In the genomic region with DNA sequence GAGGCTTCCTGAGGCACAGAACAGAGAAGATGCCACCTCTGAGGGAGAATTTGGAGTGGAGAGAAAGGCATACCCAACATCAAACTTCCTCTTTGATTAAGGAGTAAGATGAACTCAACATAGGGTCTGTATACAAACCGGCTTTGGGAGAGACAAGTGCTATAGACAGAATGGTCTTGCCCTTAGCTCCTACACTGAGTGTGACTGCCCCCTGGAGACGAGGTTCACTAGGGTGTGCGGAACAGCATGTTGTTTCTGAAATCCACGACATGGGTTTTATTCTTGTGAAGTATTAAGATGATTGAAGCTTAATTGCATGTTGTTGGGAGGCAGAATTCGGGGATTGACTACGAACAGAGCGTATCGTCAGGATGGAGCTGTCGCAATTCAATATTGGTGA, we compare ENCODE assay signal across 9 mouse cellular contexts.
DNase-seq lines count a peak whose midpoint lies in the region; ATAC-seq and TF ChIP-seq lines count a peak whose summit lies in the region.
"Had no signal": no experiment of that assay in that cellular context is flagged by ENCODE, and none has a peak within 500 bp of the region (broad histone marks: within the 10 kb centered on the region; RNA-seq: fewer than 3 reads in every experiment).

No protein-coding gene starts in this region.

- WGBS in forebrain, embryonic 13.5 days, result 87% methylated on average over 9 of the region's 9 CpGs
- 83% methylated on average over 9 of the region's 9 CpGs for WGBS in forebrain, embryonic 10.5 days

- DNase-seq in forebrain, embryonic 10.5 days (ENCODE audit: extremely low spot score, low spot score), result no peak
- DNase-seq in spleen, adult 18-20 months, result peak; percentile 29 to 68
- DNase-seq in spleen, adult 12 weeks (ENCODE audit: low spot score), result no peak
- peak; percentile 7 for DNase-seq in forelimb bud, embryonic 11.5 days (ENCODE audit: low read depth, low spot score)
- DNase-seq in layer of hippocampus, adult 2 months (ENCODE audit: low spot score in 2 of 2), result peak in 1 of 2 experiments; percentile 31
- peak; percentile 41 for DNase-seq in retina, embryonic 14.5 days (ENCODE audit: low spot score)
- no peak for DNase-seq in Muller cell, postnatal 12 days (ENCODE audit: inconsistent ontology term)

- H3K4me1 ChIP-seq in forebrain, embryonic 13.5 days, result no peaks in the 10 kb centered on the region
- H3K4me1 ChIP-seq in forebrain, embryonic 10.5 days, result peaks cover 16% of the 10 kb centered on the region

- H3K36me3 ChIP-seq in forebrain, embryonic 13.5 days (ENCODE audit: poor library complexity, severe bottlenecking), result no peaks in the 10 kb centered on the region
- H3K36me3 ChIP-seq in forebrain, embryonic 10.5 days (replicated peaks), result no peaks in the 10 kb centered on the region
- H3K36me3 ChIP-seq: lung, embryonic 15.5 days had no signal

- no peaks in the 10 kb centered on the region for H3K9me3 ChIP-seq in forebrain, embryonic 13.5 days (replicated peaks)
- no peaks in the 10 kb centered on the region for H3K9me3 ChIP-seq in forebrain, embryonic 10.5 days
- H3K9me3 ChIP-seq: lung, embryonic 15.5 days had no signal

- H3K27me3 ChIP-seq in forebrain, embryonic 13.5 days, result no peaks in the 10 kb centered on the region
- H3K27me3 ChIP-seq in forebrain, embryonic 10.5 days (ENCODE audit: poor library complexity, severe bottlenecking), result no peaks in the 10 kb centered on the region
- H3K27me3 ChIP-seq: lung, embryonic 15.5 days had no signal

- H3K27ac ChIP-seq in forebrain, embryonic 13.5 days, result no peak overlapping the region
- H3K27ac ChIP-seq in forebrain, embryonic 10.5 days, result no peak overlapping the region
- H3K27ac ChIP-seq in layer of hippocampus, adult 2 months, result no peak overlapping the region
- H3K27ac ChIP-seq: lung, embryonic 15.5 days had no signal

- ATAC-seq in forebrain, embryonic 13.5 days, result 0 out of 2 replicates have a peak, but pooled peaks have one; percentile 30

- H3K4me3 ChIP-seq in forebrain, embryonic 13.5 days, result no peak overlapping the region
- no peak overlapping the region for H3K4me3 ChIP-seq in forebrain, embryonic 10.5 days
- no peak overlapping the region for H3K4me3 ChIP-seq in layer of hippocampus, adult 2 months
- H3K4me3 ChIP-seq: lung, embryonic 15.5 days had no signal

- no peak overlapping the region for H3K9ac ChIP-seq in forebrain, embryonic 13.5 days
- H3K9ac ChIP-seq: lung, embryonic 15.5 days had no signal

- peak; percentile 73 for TF ChIP-seq CTCF in layer of hippocampus, adult 2 months (conservative IDR thresholded peaks at IDR 0.05)

- H3K4me2 ChIP-seq in forebrain, embryonic 13.5 days, result no peak overlapping the region
- H3K4me2 ChIP-seq: lung, embryonic 15.5 days had no signal

Comparison
In these comparisons a context has a peak if more than half of its experiments do, and no peak if none do; other contexts are left out.
1. DNase-seq: peak in spleen, adult 18-20 months (2 of 2), forelimb bud, embryonic 11.5 days (single experiment) and retina, embryonic 14.5 days (single experiment); none in forebrain, embryonic 10.5 days (single experiment), spleen, adult 12 weeks (single experiment) and Muller cell, postnatal 12 days (single experiment).